Mouse (Mus musculus): ENCODE results near the gene Alg5. TPM values are rescaled to one million over a fixed set of nuclear protein-coding genes. Genes with fewer than 3 reads are reported as not detected.

The Alg5 gene
- polyA plus RNA-seq, 1 experiment from 2014 or later: 45.9 TPM

DNA sequence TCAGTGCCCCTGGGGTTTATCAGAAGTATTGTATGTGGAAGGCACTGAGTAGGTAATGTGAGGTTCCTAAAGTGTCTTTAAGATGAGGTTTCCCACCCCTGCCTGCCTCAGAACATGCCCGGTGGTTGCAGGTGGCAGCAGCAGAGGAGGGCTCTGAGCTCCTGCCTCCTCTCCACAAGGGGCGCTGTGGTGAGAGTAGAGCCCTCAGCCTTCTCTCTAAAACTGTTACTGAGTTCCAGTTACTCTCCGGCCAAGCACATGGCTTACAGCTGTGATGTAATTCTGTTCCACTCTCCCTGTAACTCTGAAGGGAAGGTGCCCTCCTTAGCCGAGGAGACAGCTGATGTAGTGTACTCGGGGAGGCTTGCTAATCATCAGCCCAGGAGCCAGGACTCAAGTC lies 10.5 kb downstream of the Alg5 start:
- H3K27me3 ChIP-seq (ENCODE audit: control insufficient read depth, insufficient read depth, low read length): no peaks in the 10 kb centered on the region
- 55% methylated on average over 5 of the region's 5 CpGs for WGBS
- H3K36me3 ChIP-seq (replicated peaks; ENCODE audit: control insufficient read depth, insufficient read depth, low read depth, low read length): peaks cover 19% of the 10 kb centered on the region
- no peak overlapping the region for H3K9ac ChIP-seq (replicated peaks; ENCODE audit: low read length)
- DNase-seq (ENCODE audit: low spot score): peak; percentile 61
- H3K4me1 ChIP-seq (ENCODE audit: control insufficient read depth, insufficient read depth, low read length): no peaks in the 10 kb centered on the region
- no peak overlapping the region for H3K4me3 ChIP-seq (ENCODE audit: low read depth, low read length)
- no peak overlapping the region for H3K4me2 ChIP-seq (ENCODE audit: low read depth, low read length)
- H3K9me3 ChIP-seq (replicated peaks; ENCODE audit: control insufficient read depth, low read length): no peaks in the 10 kb centered on the region
- H3K27ac ChIP-seq (replicated peaks; ENCODE audit: low read depth, low read length): no peak overlapping the region
- ATAC-seq (replicated peaks; ENCODE audit: insufficient number of reproducible peaks, low FRiP score, low TSS enrichment, low read depth): no peak

DNA sequence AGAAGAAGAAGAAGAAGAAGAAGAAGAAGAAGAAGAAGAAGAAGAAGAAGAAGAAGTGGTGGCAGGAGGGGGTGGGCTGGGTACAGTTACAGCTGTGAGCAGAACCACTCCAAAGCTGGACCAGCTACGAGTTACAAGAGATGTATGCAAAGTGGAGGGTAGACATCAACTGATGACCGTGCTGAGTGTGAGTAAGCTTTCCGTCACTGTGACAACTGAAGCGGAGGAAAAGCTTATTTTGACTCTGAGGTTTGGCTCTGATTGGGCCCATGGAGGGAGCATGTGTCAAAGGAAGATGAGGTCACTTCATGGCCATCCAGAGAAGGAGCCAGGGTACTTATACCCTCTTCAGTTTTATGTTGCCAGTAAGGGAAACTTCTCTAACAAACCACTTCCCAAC lies 18.1 kb downstream of the Alg5 start:
- Histone ChIP-seq H3K4me3 (ENCODE audit: low read depth, low read length) (no peak overlapping the region), H3K36me3 (replicated peaks; ENCODE audit: control insufficient read depth, insufficient read depth, low read depth, low read length) (no peaks in the 10 kb centered on the region; the same call in none of the 2 replicates), H3K9me3 (replicated peaks; ENCODE audit: control insufficient read depth, low read length) (no peaks in the 10 kb centered on the region), H3K9ac (replicated peaks; ENCODE audit: low read length) (no peak overlapping the region), H3K27me3 (ENCODE audit: control insufficient read depth, insufficient read depth, low read length) (0 out of 2 replicates have a peak, but pooled peaks cover 2% of the 10 kb centered on the region), H3K4me1 (ENCODE audit: control insufficient read depth, insufficient read depth, low read length) (no peaks in the 10 kb centered on the region; the same call in 1 of the 2 replicates), H3K27ac (replicated peaks; ENCODE audit: low read depth, low read length) (no peak overlapping the region), H3K4me2 (ENCODE audit: low read depth, low read length) (no peak overlapping the region)
- 91% methylated on average over 4 of the region's 4 CpGs for WGBS
- no peak for ATAC-seq (replicated peaks; ENCODE audit: insufficient number of reproducible peaks, low FRiP score, low TSS enrichment, low read depth)
- DNase-seq (ENCODE audit: low spot score): no peak

DNA sequence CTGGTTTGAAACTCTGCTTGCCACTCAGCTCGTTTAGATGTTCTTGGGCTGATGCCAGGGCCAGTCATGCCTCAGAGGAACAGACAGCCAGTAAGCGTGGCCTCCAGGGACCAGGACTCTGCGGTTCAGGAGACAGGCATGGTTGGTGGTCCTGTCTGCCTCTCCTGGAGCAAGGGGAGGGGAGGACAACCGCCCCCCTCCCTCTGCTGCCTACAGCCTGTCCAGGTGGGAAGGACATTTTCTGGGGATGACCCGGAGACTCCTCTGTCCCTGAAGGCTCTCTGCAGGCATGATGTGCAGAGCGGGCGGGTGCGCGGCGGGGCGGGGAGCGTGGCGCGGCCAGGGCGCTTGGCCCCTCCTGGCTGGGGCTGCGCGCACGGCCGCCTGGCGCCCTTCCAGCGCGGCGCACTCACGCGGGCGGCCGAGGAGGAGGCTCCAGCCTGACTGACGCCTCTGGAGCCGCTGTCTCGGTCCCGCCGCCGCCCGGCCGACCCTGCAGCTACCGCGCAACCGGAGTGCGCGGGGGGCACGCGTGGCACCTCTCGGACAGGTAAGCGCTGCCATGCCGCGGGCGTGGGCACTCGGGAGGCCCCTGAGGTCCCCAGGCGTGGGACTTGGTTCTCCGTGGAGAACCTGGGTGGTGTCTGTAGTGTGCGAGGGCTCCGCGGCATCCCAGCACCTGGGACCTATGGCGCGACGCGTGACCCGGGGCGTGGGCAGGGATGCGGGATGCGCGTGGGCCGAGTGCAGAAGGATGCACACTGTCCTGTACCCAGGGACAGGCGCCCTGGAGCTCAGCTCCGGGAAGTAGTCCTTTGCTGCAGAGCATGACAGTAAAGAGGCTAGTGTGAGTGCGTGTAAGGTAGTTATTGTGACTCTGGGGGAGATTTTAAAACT lies 20.1 kb downstream of the Alg5 start, which contains the start of gene Smad9:
TSS of gene Smad9 (plus strand) at position 438 of the 897 bp plus-strand sequence.
- H3K9me3 ChIP-seq (replicated peaks; ENCODE audit: control insufficient read depth, low read length): no peaks in the 10 kb centered on the region
- no peaks in the 10 kb centered on the region; the same call in 1 of the 2 replicates for H3K36me3 ChIP-seq (replicated peaks; ENCODE audit: control insufficient read depth, insufficient read depth, low read depth, low read length)
- WGBS: 1% methylated on average over 55 of the region's 66 CpGs
- DNase-seq (ENCODE audit: low spot score) (peak; percentile 71), ATAC-seq (replicated peaks; ENCODE audit: insufficient number of reproducible peaks, low FRiP score, low TSS enrichment, low read depth) (peak; percentile 88)
- peak within 1 kb of the TSS; percentile 70 for H3K4me3 ChIP-seq (ENCODE audit: low read depth, low read length)
- H3K4me2 ChIP-seq (ENCODE audit: low read depth, low read length): peak within 1 kb of the TSS; percentile 99
- H3K9ac ChIP-seq (replicated peaks; ENCODE audit: low read length): peak within 1 kb of the TSS; percentile 70
- 0 out of 2 replicates have a peak, but pooled peaks cover 2% of the 10 kb centered on the region for H3K27me3 ChIP-seq (ENCODE audit: control insufficient read depth, insufficient read depth, low read length)
- peak within 1 kb of the TSS; percentile 41 for H3K27ac ChIP-seq (replicated peaks; ENCODE audit: low read depth, low read length)
- H3K4me1 ChIP-seq (ENCODE audit: control insufficient read depth, insufficient read depth, low read length): no peaks in the 10 kb centered on the region; the same call in 1 of the 2 replicates

DNA sequence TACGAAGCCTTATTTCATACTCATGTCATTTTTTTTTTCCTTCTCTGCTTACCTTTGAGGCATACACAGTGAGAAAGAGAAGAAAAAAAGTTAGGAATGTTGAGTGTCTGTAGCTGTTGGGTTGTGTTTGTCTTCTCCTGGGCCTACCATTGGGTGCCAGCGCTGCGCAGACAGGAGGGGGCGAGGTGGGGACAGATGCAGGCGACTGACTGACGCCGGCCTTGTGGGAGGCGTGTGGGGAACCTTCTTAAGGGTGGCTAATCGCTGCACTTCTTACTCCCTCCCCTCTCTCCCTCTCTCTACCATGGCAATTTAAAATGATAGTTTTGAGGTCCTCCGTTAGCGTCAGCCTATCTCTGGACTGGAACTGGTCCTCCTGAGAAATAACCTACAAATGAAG lies 20.7 kb downstream of the Alg5 start:
- Histone ChIP-seq H3K4me3 (ENCODE audit: low read depth, low read length) (peak overlapping the region; percentile 70), H3K9me3 (replicated peaks; ENCODE audit: control insufficient read depth, low read length) (no peaks in the 10 kb centered on the region), H3K4me2 (ENCODE audit: low read depth, low read length) (peak overlapping the region; percentile 99), H3K9ac (replicated peaks; ENCODE audit: low read length) (no peak overlapping the region), H3K4me1 (ENCODE audit: control insufficient read depth, insufficient read depth, low read length) (no peaks in the 10 kb centered on the region; the same call in 1 of the 2 replicates), H3K27ac (replicated peaks; ENCODE audit: low read depth, low read length) (no peak overlapping the region), H3K36me3 (replicated peaks; ENCODE audit: control insufficient read depth, insufficient read depth, low read depth, low read length) (no peaks in the 10 kb centered on the region; the same call in 1 of the 2 replicates), H3K27me3 (ENCODE audit: control insufficient read depth, insufficient read depth, low read length) (0 out of 2 replicates have a peak, but pooled peaks cover 2% of the 10 kb centered on the region)
- DNase-seq (ENCODE audit: low spot score): peak; percentile 36
- WGBS: under 1% methylated on average over 11 of the region's 11 CpGs
- no peak for ATAC-seq (replicated peaks; ENCODE audit: insufficient number of reproducible peaks, low FRiP score, low TSS enrichment, low read depth)

DNA sequence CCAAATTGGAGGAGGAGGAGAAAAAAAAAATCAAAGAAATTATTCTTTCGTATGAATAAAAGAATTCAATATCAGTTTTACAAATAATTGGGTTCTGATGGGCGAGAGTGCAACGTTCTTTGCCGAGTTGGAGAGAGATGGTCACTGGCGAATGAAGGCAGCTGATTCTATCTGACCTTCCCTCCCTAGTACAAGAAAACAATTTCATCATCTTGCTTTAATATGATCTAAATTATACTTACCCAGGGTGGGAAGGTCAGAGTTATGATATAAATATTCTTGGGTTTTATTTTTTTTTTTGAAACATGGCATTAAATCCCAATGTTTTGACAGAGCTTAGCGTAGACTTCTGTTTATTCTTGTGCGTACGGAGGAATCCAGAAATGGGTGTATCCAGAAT lies 22.1 kb downstream of the Alg5 start:
- 75% methylated on average over 8 of the region's 8 CpGs for WGBS
- ATAC-seq (replicated peaks; ENCODE audit: insufficient number of reproducible peaks, low FRiP score, low TSS enrichment, low read depth): no peak
- H3K4me2 ChIP-seq (ENCODE audit: low read depth, low read length): no peak overlapping the region

DNA sequence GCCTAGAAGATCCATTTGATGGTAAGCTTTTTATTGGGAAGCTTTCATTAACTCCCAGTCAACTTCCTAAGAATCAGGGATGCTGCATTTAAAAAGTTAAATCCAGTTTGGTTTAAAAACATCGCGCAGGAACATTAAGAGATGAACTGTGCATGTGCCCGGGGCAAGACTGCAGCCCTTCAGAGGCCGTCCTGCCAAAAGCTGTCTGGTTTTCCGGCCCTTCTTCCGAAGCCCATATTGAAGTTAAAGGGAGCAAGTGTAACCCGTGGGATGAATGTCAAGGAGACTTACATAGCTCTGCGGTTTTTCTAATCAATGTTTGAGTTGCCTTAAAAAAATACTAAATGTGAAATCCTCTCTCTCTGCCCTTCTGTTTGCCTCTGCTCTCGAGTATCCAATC lies 23.9 kb downstream of the Alg5 start:
- Histone ChIP-seq H3K27me3 (ENCODE audit: control insufficient read depth, insufficient read depth, low read length) (0 out of 2 replicates have a peak, but pooled peaks cover 2% of the 10 kb centered on the region), H3K9me3 (replicated peaks; ENCODE audit: control insufficient read depth, low read length) (no peaks in the 10 kb centered on the region), H3K4me2 (ENCODE audit: low read depth, low read length) (no peak overlapping the region), H3K36me3 (replicated peaks; ENCODE audit: control insufficient read depth, insufficient read depth, low read depth, low read length) (no peaks in the 10 kb centered on the region), H3K4me3 (ENCODE audit: low read depth, low read length) (no peak overlapping the region), H3K9ac (replicated peaks; ENCODE audit: low read length) (no peak overlapping the region), H3K27ac (replicated peaks; ENCODE audit: low read depth, low read length) (no peak overlapping the region), H3K4me1 (ENCODE audit: control insufficient read depth, insufficient read depth, low read length) (no peaks in the 10 kb centered on the region; the same call in 1 of the 2 replicates)
- ATAC-seq (replicated peaks; ENCODE audit: insufficient number of reproducible peaks, low FRiP score, low TSS enrichment, low read depth): no peak
- 59% methylated on average over 9 of the region's 9 CpGs for WGBS
- no peak for DNase-seq (ENCODE audit: low spot score)

More for the DNA sequence above, 22.1 kb downstream of the Alg5 start:
- Histone ChIP-seq H3K27me3 (ENCODE audit: control insufficient read depth, insufficient read depth, low read length) (0 out of 2 replicates have a peak, but pooled peaks cover 2% of the 10 kb centered on the region), H3K9me3 (replicated peaks; ENCODE audit: control insufficient read depth, low read length) (no peaks in the 10 kb centered on the region), H3K27ac (replicated peaks; ENCODE audit: low read depth, low read length) (no peak overlapping the region), H3K36me3 (replicated peaks; ENCODE audit: control insufficient read depth, insufficient read depth, low read depth, low read length) (no peaks in the 10 kb centered on the region), H3K4me1 (ENCODE audit: control insufficient read depth, insufficient read depth, low read length) (no peaks in the 10 kb centered on the region; the same call in 1 of the 2 replicates), H3K9ac (replicated peaks; ENCODE audit: low read length) (no peak overlapping the region), H3K4me3 (ENCODE audit: low read depth, low read length) (no peak overlapping the region)
- DNase-seq (ENCODE audit: low spot score): no peak

DNA sequence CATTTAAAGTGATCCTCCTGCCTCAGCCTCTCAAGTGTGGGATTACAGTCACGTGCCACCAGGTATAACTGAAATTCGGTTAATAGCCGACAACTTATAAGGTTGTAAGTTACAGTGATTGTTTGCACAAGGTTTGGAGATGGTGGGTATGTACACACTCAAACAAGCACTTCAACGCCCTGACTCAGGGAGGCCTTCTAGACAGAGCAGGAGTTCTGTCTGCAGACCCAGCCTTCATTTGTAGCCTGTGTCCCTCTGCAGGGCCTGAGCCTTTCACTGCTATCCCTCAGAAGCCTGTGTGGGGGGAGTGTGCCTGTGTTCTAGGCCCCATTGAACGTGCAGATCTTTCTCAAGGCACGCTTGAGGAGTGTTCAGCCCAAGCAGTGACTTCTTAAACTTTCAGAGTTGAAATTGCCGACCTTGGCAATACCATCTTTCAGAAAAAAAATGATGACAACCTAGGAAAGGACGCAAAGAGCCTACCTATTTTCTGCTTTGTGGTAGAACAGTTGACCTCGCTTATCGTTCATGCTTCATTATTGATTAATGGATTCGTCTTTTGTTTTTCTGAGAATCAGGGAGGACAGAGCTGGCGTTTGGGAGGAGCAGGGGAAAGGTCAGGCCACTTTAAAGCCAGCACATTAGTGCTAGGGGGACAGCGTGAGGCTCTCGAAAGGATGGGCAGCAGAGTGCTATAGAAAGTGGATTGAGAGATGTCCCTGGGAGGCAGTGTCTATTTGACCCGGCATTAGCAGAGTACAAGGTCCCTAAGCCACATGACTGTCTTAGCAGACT lies 25.2 kb downstream of the Alg5 start:
- Histone ChIP-seq H3K27me3 (ENCODE audit: control insufficient read depth, insufficient read depth, low read length) (0 out of 2 replicates have a peak, but pooled peaks cover 2% of the 10 kb centered on the region), H3K4me3 (ENCODE audit: low read depth, low read length) (no peak overlapping the region), H3K4me1 (ENCODE audit: control insufficient read depth, insufficient read depth, low read length) (no peaks in the 10 kb centered on the region), H3K9ac (replicated peaks; ENCODE audit: low read length) (no peak overlapping the region), H3K27ac (replicated peaks; ENCODE audit: low read depth, low read length) (no peak overlapping the region), H3K4me2 (ENCODE audit: low read depth, low read length) (no peak overlapping the region), H3K9me3 (replicated peaks; ENCODE audit: control insufficient read depth, low read length) (no peaks in the 10 kb centered on the region), H3K36me3 (replicated peaks; ENCODE audit: control insufficient read depth, insufficient read depth, low read depth, low read length) (no peaks in the 10 kb centered on the region)
- 65% methylated on average over 15 of the region's 15 CpGs for WGBS
- DNase-seq (ENCODE audit: low spot score): no peak
- no peak for ATAC-seq (replicated peaks; ENCODE audit: insufficient number of reproducible peaks, low FRiP score, low TSS enrichment, low read depth)

All from embryonic facial prominence, embryonic 11.5 days (tissue).